Mouse (Mus musculus): ENCODE results near the gene Hmx1. TPM values are rescaled to one million over a fixed set of nuclear protein-coding genes. Genes with fewer than 3 reads are reported as not detected.

The Hmx1 gene
- total RNA-seq, 1 experiment from 2014 or later, result not detected

GRCm38 (mm10) chr5:35441411-35441810, 52.5 kb downstream of the Hmx1 start:
- ATAC-seq (replicated peaks; ENCODE audit: insufficient number of reproducible peaks, low FRiP score, low TSS enrichment, poor library complexity, severe bottlenecking), result no peak

GRCm38 (mm10) chr5:35444731-35445130, 55.8 kb downstream of the Hmx1 start:
- ATAC-seq (replicated peaks; ENCODE audit: insufficient number of reproducible peaks, low FRiP score, low TSS enrichment, poor library complexity, severe bottlenecking), result no peak

- no peak for ATAC-seq (replicated peaks; ENCODE audit: insufficient number of reproducible peaks, low FRiP score, low TSS enrichment, poor library complexity, severe bottlenecking)
Measured at GRCm38 (mm10) chr5:35447656-35448443, 58.9 kb downstream of the Hmx1 start.

Other genes with a start within 250 kb of the Hmx1 start
- not detected in 3 replicates for gene Adra2c, start 110.8 kb upstream of the Hmx1 start, total RNA-seq (2017)
- gene Cpz, start 136.6 kb downstream of the Hmx1 start, total RNA-seq (2017), result not detected in 3 replicates
- gene Trmt44, start 186.0 kb downstream of the Hmx1 start, total RNA-seq (2017), result 10.5 to 19.1 TPM (median 17.2 TPM) in 3 replicates
- 54.4 to 70.1 TPM (median 59.2 TPM) in 3 replicates for gene Acox3, start 193.9 kb downstream of the Hmx1 start, total RNA-seq (2017)